Mouse (Mus musculus) B cell, adult 62 days (primary cell): ENCODE data around the gene Rsc1a1. TPM values are rescaled to one million over a fixed set of nuclear protein-coding genes. Genes with fewer than 3 reads are reported as not detected.

Experiments used
- total RNA-seq: library from RNA; stranded (reverse); gene quantifications from 4 replicates; pipeline ENCODE4 v1.2.4, GENCODE M21; 2023

Rsc1a1 gene
- 4.6 to 12.8 TPM (median 7.1 TPM) in 3 of 4 replicates, not detected in the other for total RNA-seq

GRCm38 (mm10) chr4:141685499-141685898 is at the start of gene Rsc1a1:
TSS of gene Rsc1a1 (minus strand) at chr4:141685599.

GRCm38 (mm10) chr4:141722731-141723672 is 37.6 kb upstream of the Rsc1a1 start, which contains the start of gene Ddi2:
TSS of gene Ddi2 (minus strand) at chr4:141723419.

GRCm38 (mm10) chr4:141664799-141665198 is 20.6 kb downstream of the Rsc1a1 start, which contains the start of gene Plekhm2:
TSS of gene Plekhm2 (minus strand) at chr4:141664899.

Other genes starting within 250 kb of the Rsc1a1 start
- gene Srarp, start 249.5 kb downstream of the Rsc1a1 start, total RNA-seq = not detected in 4 replicates
- gene Zbtb17, start 240.9 kb downstream of the Rsc1a1 start, total RNA-seq = 43.5 to 55.8 TPM (median 49.0 TPM) in 4 replicates
- gene Spen, start 147.0 kb downstream of the Rsc1a1 start, total RNA-seq = 46.6 to 59.3 TPM (median 54.1 TPM) in 4 replicates
- not detected in 4 replicates for gene Fblim1, start 79.5 kb downstream of the Rsc1a1 start, total RNA-seq
- not detected in 4 replicates for gene Tmem82, start 67.0 kb downstream of the Rsc1a1 start, total RNA-seq
- gene Slc25a34, start 61.8 kb downstream of the Rsc1a1 start, total RNA-seq = 0.21 TPM in 1 of 4 replicates, not detected in the others
- 27.7 to 40.7 TPM (median 35.5 TPM) in 4 replicates for gene Plekhm2, start 20.7 kb downstream of the Rsc1a1 start, total RNA-seq
- 43.3 to 54.2 TPM (median 45.4 TPM) in 4 replicates for gene Ddi2, start 37.8 kb upstream of the Rsc1a1 start, total RNA-seq
- not detected in 4 replicates for gene Agmat, start 61.1 kb upstream of the Rsc1a1 start, total RNA-seq
- gene Dnajc16, start 105.3 kb upstream of the Rsc1a1 start, total RNA-seq = 9.8 to 13.5 TPM (median 12.6 TPM) in 4 replicates
- 21.8 to 32.9 TPM (median 25.5 TPM) in 4 replicates for gene Casp9, start 108.0 kb upstream of the Rsc1a1 start, total RNA-seq
- 1.1 to 2.0 TPM in 2 of 4 replicates, not detected in the others for gene Cela2a, start 140.6 kb upstream of the Rsc1a1 start, total RNA-seq
- gene Ctrc, start 160.8 kb upstream of the Rsc1a1 start, total RNA-seq = not detected in 4 replicates
- 29.9 to 37.0 TPM (median 31.6 TPM) in 4 replicates for gene Efhd2, start 189.3 kb upstream of the Rsc1a1 start, total RNA-seq